Mouse (Mus musculus): ENCODE results near the gene Eps15. TPM values are rescaled to one million over a fixed set of nuclear protein-coding genes. Genes with fewer than 3 reads are reported as not detected.

Eps15 gene
- polyA plus RNA-seq, 1 experiment = 23.7 TPM

DNA sequence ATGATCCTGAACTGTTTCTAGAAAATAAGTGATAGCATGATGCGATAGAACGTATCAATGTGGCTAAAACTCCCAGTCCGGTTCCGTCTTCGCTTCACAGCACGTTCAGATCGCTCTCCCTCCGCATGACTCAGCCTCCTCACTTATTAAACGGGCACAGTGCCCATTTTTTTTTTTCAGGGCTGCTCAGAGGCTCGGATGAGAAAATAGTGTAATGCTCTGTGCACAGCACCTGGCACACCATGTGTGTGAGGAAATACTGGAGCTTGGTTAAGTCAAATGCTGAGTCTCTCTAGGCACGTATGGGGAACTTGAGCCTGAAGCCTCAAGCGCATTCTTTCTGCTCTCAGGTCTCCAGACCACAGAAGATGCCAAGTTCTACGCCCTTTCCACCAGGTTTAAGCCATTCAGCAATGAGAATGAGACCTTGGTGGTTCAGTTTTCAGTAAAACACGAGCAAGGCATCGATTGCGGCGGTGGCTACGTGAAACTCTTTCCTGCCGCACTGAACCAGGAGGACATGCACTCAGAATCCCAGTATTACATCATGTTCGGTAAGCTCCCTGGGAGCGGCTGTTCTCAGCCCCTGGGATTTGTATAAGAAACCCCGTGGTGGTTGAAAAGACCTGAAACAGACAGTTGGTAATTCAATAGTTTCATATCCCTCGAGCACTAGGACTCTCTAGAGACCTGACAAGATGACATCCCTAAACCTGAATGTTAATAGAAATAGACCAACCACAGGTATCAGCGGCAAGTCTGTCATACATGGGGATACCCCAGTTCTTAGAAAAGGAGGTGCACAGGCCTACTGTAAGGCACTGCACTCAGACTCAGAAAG is 41.4 kb upstream of the Eps15 start:
- Histone ChIP-seq H3K36me3 (ENCODE audit: control insufficient read depth, insufficient read depth) (no peaks in the 10 kb centered on the region), H3K79me2 (ENCODE audit: control insufficient read depth, insufficient read depth) (no peaks in the 10 kb centered on the region), H3K27me3 (ENCODE audit: control insufficient read depth, insufficient read depth, insufficient read length) (no peaks in the 10 kb centered on the region), H3K4me2 (ENCODE audit: low read depth) (peak overlapping the region; percentile 32), H3K4me3 (no peak overlapping the region), H3ac (ENCODE audit: control insufficient read depth, insufficient read length) (no peak overlapping the region)
- TF ChIP-seq POLR2AphosphoS2 (IDR thresholded peaks at IDR 0.05; ENCODE audit: insufficient read length, low read depth) = no peak
- TF ChIP-seq MYOD1 (IDR thresholded peaks at IDR 0.05; ENCODE audit: control insufficient read depth in 1 of 3, insufficient read length in 2 of 3, low read depth in 2 of 3) = peak in 2 of 3 experiments; percentile 14 to 19
- no peak for TF ChIP-seq E2F4 (IDR thresholded peaks at IDR 0.05; ENCODE audit: insufficient read depth)
- TF ChIP-seq POLR2A (IDR thresholded peaks at IDR 0.05; ENCODE audit: insufficient read length, low read depth) = no peak
- TF ChIP-seq MYOG (IDR thresholded peaks at IDR 0.05; ENCODE audit: control insufficient read depth in 1 of 3, insufficient read depth in 1 of 3, insufficient read length in 2 of 3, low read depth in 2 of 3) = no peak
- TF ChIP-seq CEBPB (IDR thresholded peaks at IDR 0.05; ENCODE audit: insufficient read depth, poor library complexity, severe bottlenecking) = no peak
- no peak for TF ChIP-seq USF1 (IDR thresholded peaks at IDR 0.05; ENCODE audit: low read depth)

DNA sequence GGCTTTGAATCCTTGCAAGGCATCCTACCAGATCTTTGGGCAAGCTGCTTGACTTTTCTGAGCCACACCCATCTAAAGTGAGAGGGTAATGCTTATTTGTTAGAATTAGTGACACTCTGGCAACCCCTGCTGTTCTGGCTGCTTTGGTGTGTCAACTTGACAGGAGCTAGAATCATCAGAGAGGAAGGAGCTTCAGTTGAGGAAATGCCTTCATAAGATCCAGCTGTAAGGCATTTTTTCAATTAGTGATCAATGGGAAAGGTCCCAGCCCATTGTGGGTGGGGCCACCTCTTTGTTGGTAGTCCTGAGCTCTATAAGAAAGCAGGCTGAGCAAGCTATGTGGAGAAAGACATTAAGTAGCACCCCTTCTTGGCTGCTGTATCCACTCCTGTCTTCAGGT is 38.8 kb upstream of the Eps15 start:
- H3K4me3 ChIP-seq = no peak overlapping the region
- H3K79me2 ChIP-seq (ENCODE audit: control insufficient read depth, insufficient read depth) = no peaks in the 10 kb centered on the region
- peak overlapping the region; percentile 80 for H3K4me2 ChIP-seq (ENCODE audit: low read depth)
- no peak for TF ChIP-seq MAX (IDR thresholded peaks at IDR 0.05; ENCODE audit: low read depth)
- no peak for TF ChIP-seq POLR2A (IDR thresholded peaks at IDR 0.05; ENCODE audit: insufficient read length, low read depth)
- no peak for TF ChIP-seq E2F4 (IDR thresholded peaks at IDR 0.05; ENCODE audit: insufficient read depth)
- no peak for TF ChIP-seq MYOG (IDR thresholded peaks at IDR 0.05; ENCODE audit: control insufficient read depth in 1 of 3, insufficient read depth in 1 of 3, insufficient read length in 2 of 3, low read depth in 2 of 3)
- no peak for TF ChIP-seq TCF12 (IDR thresholded peaks at IDR 0.05; ENCODE audit: insufficient read depth, poor library complexity, severe bottlenecking)
- no peak for TF ChIP-seq SRF (IDR thresholded peaks at IDR 0.05; ENCODE audit: control insufficient read depth, insufficient read length, low read depth)
- TF ChIP-seq USF1 (IDR thresholded peaks at IDR 0.05; ENCODE audit: low read depth) = no peak
- no peaks in the 10 kb centered on the region for H3K36me3 ChIP-seq (ENCODE audit: control insufficient read depth, insufficient read depth)
- H3K27me3 ChIP-seq (ENCODE audit: control insufficient read depth, insufficient read depth, insufficient read length) = no peaks in the 10 kb centered on the region
- H3ac ChIP-seq (ENCODE audit: control insufficient read depth, insufficient read length) = no peak overlapping the region

DNA sequence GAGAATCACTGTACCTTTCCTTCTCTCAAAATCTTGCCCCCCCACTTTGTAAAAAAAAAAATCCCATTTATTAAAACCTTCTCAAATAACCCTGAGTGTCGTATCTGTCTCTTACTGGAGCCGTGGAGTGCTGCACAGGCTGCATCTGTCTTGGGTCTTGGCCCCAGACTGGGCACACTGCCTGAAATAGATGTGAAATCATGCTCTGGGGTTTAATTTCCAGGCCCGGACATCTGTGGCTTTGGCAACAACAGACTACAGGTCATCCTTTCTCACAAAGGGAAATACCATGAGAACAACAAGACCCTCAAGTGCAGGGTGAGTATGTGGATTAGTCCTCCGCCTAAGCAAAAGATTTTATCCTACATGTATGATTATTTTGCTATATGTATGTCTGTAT is 38.1 kb upstream of the Eps15 start:
- Histone ChIP-seq H3K79me2 (ENCODE audit: control insufficient read depth, insufficient read depth) (no peaks in the 10 kb centered on the region), H3K4me2 (ENCODE audit: low read depth) (peak overlapping the region; percentile 80), H3K36me3 (ENCODE audit: control insufficient read depth, insufficient read depth) (no peaks in the 10 kb centered on the region), H3K27me3 (ENCODE audit: control insufficient read depth, insufficient read depth, insufficient read length) (no peaks in the 10 kb centered on the region), H3K4me3 (no peak overlapping the region), H3ac (ENCODE audit: control insufficient read depth, insufficient read length) (no peak overlapping the region)
- TF ChIP-seq TCF12 (IDR thresholded peaks at IDR 0.05; ENCODE audit: insufficient read depth, poor library complexity, severe bottlenecking) = no peak
- no peak for TF ChIP-seq USF1 (IDR thresholded peaks at IDR 0.05; ENCODE audit: low read depth)
- TF ChIP-seq REST (IDR thresholded peaks at IDR 0.05; ENCODE audit: insufficient read depth, insufficient read length) = no peak
- no peak for TF ChIP-seq E2F4 (IDR thresholded peaks at IDR 0.05; ENCODE audit: insufficient read depth)
- TF ChIP-seq SRF (IDR thresholded peaks at IDR 0.05; ENCODE audit: control insufficient read depth, insufficient read length, low read depth) = no peak
- TF ChIP-seq TCF3 (IDR thresholded peaks at IDR 0.05; ENCODE audit: insufficient read length, low read depth) = no peak
- no peak for TF ChIP-seq POLR2AphosphoS2 (IDR thresholded peaks at IDR 0.05; ENCODE audit: insufficient read length, low read depth)
- no peak for TF ChIP-seq MAX (IDR thresholded peaks at IDR 0.05; ENCODE audit: low read depth)
- no peak for TF ChIP-seq POLR2A (IDR thresholded peaks at IDR 0.05; ENCODE audit: insufficient read length, low read depth)
- TF ChIP-seq CEBPB (IDR thresholded peaks at IDR 0.05; ENCODE audit: insufficient read depth, poor library complexity, severe bottlenecking) = no peak; the same call in 1 of the 2 replicates
- TF ChIP-seq MYOD1 (IDR thresholded peaks at IDR 0.05; ENCODE audit: control insufficient read depth in 1 of 3, insufficient read length in 2 of 3, low read depth in 2 of 3) = peak in 1 of 3 experiments; percentile 19
- TF ChIP-seq MYOG (IDR thresholded peaks at IDR 0.05; ENCODE audit: control insufficient read depth in 1 of 3, insufficient read depth in 1 of 3, insufficient read length in 2 of 3, low read depth in 2 of 3) = peak in 1 of 3 experiments; percentile 35

DNA sequence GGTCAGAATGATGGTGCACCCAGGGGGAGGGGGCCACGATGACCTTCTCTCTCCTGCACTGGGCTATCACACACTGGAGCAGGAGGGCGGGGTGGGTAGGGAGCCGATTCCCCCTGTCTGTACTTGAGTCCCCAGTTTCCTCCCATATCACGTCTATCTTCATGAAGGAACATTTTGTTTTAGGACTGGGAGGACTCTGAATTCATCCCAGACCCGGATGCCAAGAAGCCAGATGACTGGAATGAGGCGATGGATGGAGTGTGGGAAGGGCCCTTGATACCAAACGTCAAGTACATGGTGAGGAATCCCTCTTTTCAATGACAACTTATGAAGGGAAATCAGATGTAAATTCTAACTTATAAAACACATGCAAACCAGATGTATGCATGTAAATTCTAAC is 35.6 kb upstream of the Eps15 start:
- Histone ChIP-seq H3K79me2 (ENCODE audit: control insufficient read depth, insufficient read depth) (no peaks in the 10 kb centered on the region), H3ac (ENCODE audit: control insufficient read depth, insufficient read length) (no peak overlapping the region), H3K4me2 (ENCODE audit: low read depth) (no peak overlapping the region), H3K27me3 (ENCODE audit: control insufficient read depth, insufficient read depth, insufficient read length) (no peaks in the 10 kb centered on the region), H3K4me3 (no peak overlapping the region), H3K36me3 (ENCODE audit: control insufficient read depth, insufficient read depth) (no peaks in the 10 kb centered on the region)
- no peak for TF ChIP-seq MAX (IDR thresholded peaks at IDR 0.05; ENCODE audit: low read depth)
- no peak for TF ChIP-seq SRF (IDR thresholded peaks at IDR 0.05; ENCODE audit: control insufficient read depth, insufficient read length, low read depth)
- TF ChIP-seq POLR2A (IDR thresholded peaks at IDR 0.05; ENCODE audit: insufficient read length, low read depth) = no peak
- TF ChIP-seq MYOG (IDR thresholded peaks at IDR 0.05; ENCODE audit: control insufficient read depth in 1 of 3, insufficient read depth in 1 of 3, insufficient read length in 2 of 3, low read depth in 2 of 3) = no peak
- TF ChIP-seq MYOD1 (IDR thresholded peaks at IDR 0.05; ENCODE audit: control insufficient read depth in 1 of 3, insufficient read length in 2 of 3, low read depth in 2 of 3) = no peak
- TF ChIP-seq USF1 (IDR thresholded peaks at IDR 0.05; ENCODE audit: low read depth) = no peak

Measured in myocyte (in vitro differentiated cells).